Mouse (Mus musculus) C2C12 (cell line): ENCODE results near the gene Mapkap1. TPM values are rescaled to one million over a fixed set of nuclear protein-coding genes. Genes with fewer than 3 reads are reported as not detected.
"Not testable (repeated sequence)": the region's sequence is repeated elsewhere in the genome, so short reads cannot be mapped to it uniquely, and the experiment has no call there.

Experiments
- H3K27me3 ChIP-seq: one replicate; pipeline ENCODE4 v1.6.1; 2011; ENCODE audit not compliant: control insufficient read depth, insufficient read depth, insufficient read length
- H3K36me3 ChIP-seq: one replicate; pipeline ENCODE4 v1.6.1; 2011; ENCODE audit not compliant: control insufficient read depth, insufficient read depth
- H3K4me3 ChIP-seq: one replicate; pipeline ENCODE4 v1.5.1; 2011; ENCODE audit warnings: mild to moderate bottlenecking, control low read depth; ENCODE audit not compliant: poor library complexity, insufficient read depth, severe bottlenecking
- H3K79me2 ChIP-seq: one replicate; pipeline ENCODE4 v1.6.1; 2011; ENCODE audit not compliant: control insufficient read depth, insufficient read depth
- H3K79me3 ChIP-seq: one replicate; pipeline ENCODE4 v1.6.1; 2011; ENCODE audit warnings: low read depth, control low read depth
- H3ac ChIP-seq: one replicate; pipeline ENCODE3; 2011; ENCODE audit warnings: low read depth; ENCODE audit not compliant: control insufficient read depth, insufficient read length
- CEBPB ChIP-seq: IDR thresholded peaks from one replicate; pipeline ENCODE4 v1.6.1; 2011; ENCODE audit warnings: low read depth, mild to moderate bottlenecking, control low read depth, moderate library complexity
- CTCF ChIP-seq: IDR thresholded peaks from one replicate; pipeline ENCODE4 v1.5.1; 2011; ENCODE audit not compliant: control insufficient read depth, insufficient read depth, insufficient read length
- FOSL1 ChIP-seq: IDR thresholded peaks from one replicate; pipeline ENCODE4 v1.8.0; 2011; ENCODE audit warnings: mild to moderate bottlenecking, low read length; ENCODE audit not compliant: poor library complexity, insufficient read depth, severe bottlenecking
- MAX ChIP-seq: IDR thresholded peaks from one replicate; pipeline ENCODE4 v1.6.1; 2011; ENCODE audit warnings: mild to moderate bottlenecking, control low read depth
- MYOD1 ChIP-seq: IDR thresholded peaks from one replicate; pipeline ENCODE4 v1.6.1; 2011; ENCODE audit warnings: low read depth; ENCODE audit not compliant: control insufficient read depth, insufficient read length
- MYOG ChIP-seq: IDR thresholded peaks from one replicate; pipeline ENCODE4 v1.6.1; 2011; ENCODE audit not compliant: control insufficient read depth, insufficient read length; ENCODE audit errors: extremely low read depth
- USF1 ChIP-seq: IDR thresholded peaks from one replicate; pipeline ENCODE4 v1.6.1; 2011; ENCODE audit warnings: low read depth, mild to moderate bottlenecking, control low read depth, moderate library complexity
- polyA plus RNA-seq: library from polyadenylated mRNA; unstranded; fragments of >200 nt; fragmentation: generic; extraction: Trizol; gene quantifications from one replicate; pipeline ENCODE4 v1.2.1, GENCODE M21; 2012; ENCODE audit warnings: missing spikeins

The Mapkap1 gene
- polyA plus RNA-seq, 1 experiment, result 33.2 TPM

DNA sequence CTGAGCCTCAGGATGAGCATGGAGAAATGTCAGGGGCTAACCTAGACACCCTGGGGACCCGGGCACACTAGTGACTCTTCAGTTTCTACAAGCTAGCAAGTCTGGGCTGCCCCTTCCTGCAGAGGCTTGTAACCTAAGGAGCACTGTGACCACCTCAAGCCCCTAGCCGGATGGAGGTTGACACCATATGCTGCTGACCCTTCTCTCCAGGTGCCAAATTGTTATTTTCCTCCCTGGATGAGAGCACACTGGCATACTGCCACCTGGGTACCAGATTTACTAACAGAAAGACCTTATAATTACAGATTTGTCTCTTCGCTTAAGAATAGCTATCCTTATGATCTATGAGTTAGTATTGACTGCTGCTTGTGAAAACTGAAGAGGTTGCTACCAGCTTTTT lies 76.0 kb downstream of the Mapkap1 start:
- no peak overlapping the region for H3ac ChIP-seq
- H3K27me3 ChIP-seq, result no peaks in the 10 kb centered on the region
- no peaks in the 10 kb centered on the region for H3K79me3 ChIP-seq
- H3K36me3 ChIP-seq, result no peaks in the 10 kb centered on the region
- no peak overlapping the region for H3K4me3 ChIP-seq
- TF ChIP-seq USF1 (no peak), MAX (no peak), MYOD1 (no peak), MYOG (no peak), FOSL1 (no peak), CTCF (no peak), CEBPB (no peak)
- peaks cover 6% of the 10 kb centered on the region for H3K79me2 ChIP-seq

DNA sequence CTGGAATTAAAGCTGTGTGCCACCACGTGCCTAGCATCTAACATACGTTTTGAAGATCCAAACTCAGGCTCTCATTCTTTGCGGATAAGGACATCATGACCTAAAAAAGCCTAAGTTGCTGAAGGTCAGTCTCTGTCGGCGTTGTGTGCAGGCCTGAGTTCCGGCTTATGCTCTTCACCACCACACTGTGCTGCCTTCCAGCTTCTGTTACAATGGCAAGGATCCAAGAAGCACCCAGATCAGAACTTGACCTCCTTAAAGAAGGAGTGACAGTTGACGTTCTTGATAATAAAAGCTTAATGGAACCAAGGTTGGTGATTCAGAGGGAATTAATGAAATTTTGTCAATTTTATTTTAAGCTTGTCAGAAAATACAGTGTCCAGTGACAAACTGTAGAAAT lies 80.7 kb downstream of the Mapkap1 start:
- H3ac ChIP-seq, result no peak overlapping the region
- no peaks in the 10 kb centered on the region for H3K36me3 ChIP-seq
- TF ChIP-seq CTCF (no peak), CEBPB (no peak), FOSL1 (no peak), MYOG (no peak), USF1 (no peak), MYOD1 (no peak), MAX (no peak)
- H3K27me3 ChIP-seq, result no peaks in the 10 kb centered on the region
- no peak overlapping the region for H3K4me3 ChIP-seq
- no peaks in the 10 kb centered on the region for H3K79me3 ChIP-seq
- peaks cover 6% of the 10 kb centered on the region for H3K79me2 ChIP-seq

DNA sequence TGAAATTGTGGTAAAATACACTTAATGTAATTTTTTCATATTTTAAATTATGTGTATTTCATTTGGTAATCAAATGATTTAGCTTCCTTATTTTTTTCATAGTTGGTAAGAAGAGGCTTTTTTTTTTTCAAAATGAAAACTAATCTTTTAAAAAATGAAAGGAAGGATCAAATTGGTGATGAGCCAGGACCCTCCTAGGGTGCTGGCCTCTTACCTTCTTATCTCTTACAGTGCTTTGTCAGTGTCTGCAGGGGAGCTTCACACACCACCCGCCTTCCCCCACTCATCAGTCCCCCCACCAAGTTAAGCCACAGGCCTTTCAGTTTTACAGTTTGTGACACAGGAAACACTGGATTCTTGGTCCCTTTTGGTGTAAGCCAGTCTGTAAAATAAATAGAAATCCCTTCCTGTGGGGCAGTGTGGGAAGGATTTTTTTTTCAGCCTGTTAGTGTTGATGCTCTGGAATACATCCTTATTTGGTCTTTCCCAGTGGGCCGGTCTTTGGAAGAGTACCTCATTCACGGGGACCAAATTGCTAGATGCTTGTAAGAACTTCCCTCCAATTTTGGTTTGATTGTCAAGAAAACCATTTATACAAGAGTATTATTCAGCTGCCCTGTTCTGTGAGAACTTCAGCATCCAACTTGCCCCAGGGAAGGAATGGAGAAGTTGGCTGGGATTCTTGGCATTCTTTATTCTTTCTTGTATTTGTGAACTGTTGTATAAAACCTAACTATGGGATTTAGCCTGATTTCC lies 97.6 kb downstream of the Mapkap1 start:
- Histone ChIP-seq H3K36me3 (peaks cover 12% of the 10 kb centered on the region), H3ac (no peak overlapping the region), H3K79me2 (no peaks in the 10 kb centered on the region), H3K79me3 (no peaks in the 10 kb centered on the region), H3K27me3 (no peaks in the 10 kb centered on the region), H3K4me3 (no peak overlapping the region)
- no peak for TF ChIP-seq USF1
- no peak for TF ChIP-seq CEBPB
- TF ChIP-seq FOSL1, result no peak
- TF ChIP-seq MAX, result no peak
- TF ChIP-seq CTCF, result no peak
- TF ChIP-seq MYOG, result no peak
- TF ChIP-seq MYOD1, result no peak

DNA sequence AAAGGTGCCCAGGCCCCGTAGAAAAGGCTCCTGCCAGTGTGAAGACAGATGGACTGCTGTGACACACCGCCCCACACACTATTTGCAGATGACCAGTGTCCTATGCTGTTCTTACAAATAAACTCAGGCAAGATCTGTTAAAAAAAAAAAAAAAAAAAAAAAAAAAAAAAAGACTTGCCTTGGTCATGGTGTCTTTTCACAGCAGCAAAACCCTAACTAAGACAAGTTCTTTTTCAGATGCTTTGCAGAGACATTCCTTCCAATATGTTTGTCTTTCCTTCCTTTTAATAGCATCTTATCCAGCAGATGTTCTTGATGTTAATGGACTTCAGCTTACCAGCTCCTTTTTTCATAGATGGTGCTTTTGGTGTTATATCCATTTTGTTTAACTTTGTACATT lies 99.6 kb downstream of the Mapkap1 start:
- H3K27me3 ChIP-seq, H3K79me3 ChIP-seq, H3ac ChIP-seq, H3K4me3 ChIP-seq, H3K79me2 ChIP-seq, H3K36me3 ChIP-seq: not testable (repeated sequence)

DNA sequence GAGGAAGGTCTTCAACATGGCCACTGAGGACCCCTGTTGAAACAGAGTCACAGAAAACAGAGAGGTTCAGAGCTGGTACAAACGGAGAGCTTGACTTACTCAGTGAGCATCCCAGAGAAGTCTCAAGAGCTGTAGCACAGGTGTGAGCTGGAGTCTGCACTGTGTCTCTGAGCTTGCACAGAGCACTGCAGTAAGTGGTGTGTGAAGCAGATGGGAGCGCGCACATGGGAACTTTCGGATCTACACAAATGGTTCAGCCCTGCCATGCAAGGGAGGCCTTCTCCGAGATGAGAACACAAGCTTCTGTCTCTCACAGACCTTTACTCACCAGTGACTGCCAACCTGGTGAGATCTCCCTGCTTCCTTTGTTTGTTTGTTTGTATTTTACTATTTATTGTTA lies 103.3 kb downstream of the Mapkap1 start:
- TF ChIP-seq CTCF (no peak), MYOD1 (no peak), MAX (no peak), MYOG (no peak), USF1 (no peak), FOSL1 (no peak), CEBPB (no peak)
- Histone ChIP-seq H3K79me3 (no peaks in the 10 kb centered on the region), H3ac (no peak overlapping the region), H3K79me2 (no peaks in the 10 kb centered on the region), H3K4me3 (no peak overlapping the region), H3K36me3 (peaks cover 5% of the 10 kb centered on the region), H3K27me3 (no peaks in the 10 kb centered on the region)

DNA sequence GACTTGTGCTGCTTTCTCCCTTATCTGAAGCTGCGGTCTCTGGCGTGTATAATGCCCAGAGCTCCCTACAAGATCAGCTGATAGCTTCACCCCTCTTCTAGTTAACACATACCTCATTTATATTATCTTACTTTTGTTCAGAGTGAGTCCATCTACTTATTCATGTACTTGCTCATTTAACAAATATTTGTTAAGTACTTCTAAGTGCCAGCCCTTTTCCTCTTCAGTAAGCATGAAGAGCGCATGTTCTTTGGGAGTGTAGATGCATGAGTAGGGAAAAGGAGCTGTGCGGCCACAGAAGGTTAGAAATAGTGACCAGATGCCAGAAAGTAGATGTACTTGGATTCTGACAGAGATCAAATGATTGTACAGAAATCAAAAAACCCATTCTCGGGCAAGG lies 108.7 kb downstream of the Mapkap1 start:
- no peaks in the 10 kb centered on the region for H3K36me3 ChIP-seq
- H3K27me3 ChIP-seq, result no peaks in the 10 kb centered on the region
- H3ac ChIP-seq, result no peak overlapping the region
- no peaks in the 10 kb centered on the region for H3K79me3 ChIP-seq
- TF ChIP-seq MYOD1 (no peak), FOSL1 (no peak), USF1 (no peak), CEBPB (no peak), MAX (no peak), MYOG (no peak), CTCF (no peak)
- H3K4me3 ChIP-seq, result no peak overlapping the region
- no peaks in the 10 kb centered on the region for H3K79me2 ChIP-seq
